Mouse (Mus musculus): ENCODE measurements around the gene Ergic1.

DNA sequence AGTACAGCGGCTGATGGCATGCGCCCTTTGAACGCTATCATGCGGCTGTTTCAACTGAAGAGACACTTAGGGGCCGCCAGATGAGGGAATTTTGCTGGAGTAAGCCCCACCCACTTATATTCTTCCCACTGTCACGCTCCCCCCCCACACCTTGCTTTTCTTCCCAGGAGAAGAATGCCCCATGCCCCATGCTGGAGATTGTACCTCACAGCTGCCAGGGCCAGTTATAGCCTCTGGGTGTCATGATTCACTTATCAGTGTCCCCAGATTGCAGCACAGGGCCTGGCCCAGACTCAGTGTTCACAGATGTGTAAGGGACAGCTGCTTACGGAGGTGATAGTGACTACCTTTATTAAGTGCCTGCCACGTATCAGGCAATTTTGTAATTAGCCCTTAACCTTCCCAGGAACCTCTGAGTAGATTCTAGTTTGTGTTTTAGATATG is 84.1 kb downstream of the Ergic1 start:
- TF ChIP-seq EP300 (IDR thresholded peaks at IDR 0.05; ENCODE audit: low read depth) (no peak), CTCF (IDR thresholded peaks at IDR 0.05; ENCODE audit: low read depth) (no peak)

All from liver, postnatal 0 days (tissue).